Mouse (Mus musculus) lung, embryonic 15.5 days (tissue): ENCODE data around the gene Trpc1. TPM values are rescaled to one million over a fixed set of nuclear protein-coding genes. Genes with fewer than 3 reads are reported as not detected.
A peak's percentile ranks its signal among the peaks of the same experiment; 100 is the strongest.

ENCODE experiments used
- ATAC-seq: fragments of 200-750 bp; cut with Nextera tagmentation; 2 replicates; pipeline ENCODE4 v1.8.0; 2017; ENCODE audit warnings: moderate number of reproducible peaks, borderline replicate concordance; ENCODE audit not compliant: low FRiP score, low TSS enrichment; ENCODE audit errors: extremely low read depth
- H3K27ac ChIP-seq: fragments of 300-500 bp; sonication (generic); 2 replicates; pipeline ENCODE4 v1.5.1; 2015; ENCODE audit warnings: moderate library complexity, mild to moderate bottlenecking, inconsistent platforms
- H3K27me3 ChIP-seq: fragments of 300-500 bp; sonication (generic); 2 replicates; pipeline ENCODE4 v1.6.1; 2015; ENCODE audit warnings: inconsistent platforms
- H3K36me3 ChIP-seq: fragments of 300-500 bp; sonication (generic); 2 replicates; pipeline ENCODE4 v1.6.1; 2015; ENCODE audit warnings: inconsistent platforms
- H3K4me1 ChIP-seq: fragments of 300-500 bp; sonication (generic); 2 replicates; pipeline ENCODE4 v1.6.1; 2015; ENCODE audit warnings: inconsistent platforms
- H3K4me2 ChIP-seq: fragments of 300-500 bp; sonication (generic); 2 replicates; pipeline ENCODE4 v1.6.1; 2015; ENCODE audit warnings: inconsistent platforms, mild to moderate bottlenecking, moderate library complexity
- H3K4me3 ChIP-seq: fragments of 300-500 bp; sonication (generic); 2 replicates; pipeline ENCODE4 v1.5.1; 2015; ENCODE audit warnings: mild to moderate bottlenecking, inconsistent platforms
- H3K9ac ChIP-seq: fragments of 300-500 bp; sonication (generic); 2 replicates; pipeline ENCODE4 v1.6.1; 2015; ENCODE audit warnings: inconsistent platforms
- H3K9me3 ChIP-seq: fragments of 300-500 bp; sonication (generic); 2 replicates; pipeline ENCODE4 v1.6.1; 2016; ENCODE audit warnings: inconsistent platforms
- WGBS: fragments of 180-500 bp; shearing (Covaris S2); methylation state at CpG from one replicate; pipeline ENCODE4 v1.1.7; 2015; 5-methylcytosine and 5-hydroxymethylcytosine counted together
- polyA plus RNA-seq: library from polyadenylated mRNA; unstranded; fragments of >200 nt; fragmentation: Nextera tagmentation; extraction: Ambion mirVana; gene quantifications from 2 replicates; pipeline ENCODE4 v1.2.1, GENCODE M21; 2015

Trpc1 gene
- polyA plus RNA-seq: 3.4 and 3.9 TPM in 2 replicates

DNA sequence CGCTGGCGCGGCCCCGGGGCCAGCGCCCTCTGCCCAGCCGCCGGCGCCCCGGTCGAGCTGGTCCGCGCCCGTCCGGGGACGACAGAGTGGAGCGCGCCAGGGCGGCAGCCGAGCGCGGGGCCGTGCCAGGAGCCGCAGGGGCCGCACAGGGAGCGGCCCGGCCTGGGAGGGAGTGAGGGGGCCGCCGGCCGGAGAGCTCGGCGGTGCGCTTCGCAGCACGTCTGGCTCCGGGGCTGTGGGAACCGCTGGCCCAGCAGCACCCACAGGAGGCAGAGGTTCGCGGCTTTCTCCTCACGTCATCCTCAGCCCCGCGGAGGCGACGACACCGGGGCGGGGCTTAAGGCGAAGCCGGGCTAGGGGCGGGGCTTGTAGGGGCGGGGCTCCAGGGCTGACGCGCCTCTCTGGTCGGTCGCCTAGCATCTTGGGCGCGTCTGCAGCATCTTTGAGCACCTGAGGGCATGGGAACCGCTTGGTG lies at the start of gene Trpc1:
Trpc1 (minus strand) TSS at position 339 of the 475 bp plus-strand sequence.
- peak within 1 kb of the TSS; percentile 62 for H3K9ac ChIP-seq
- H3K4me2 ChIP-seq: peak within 1 kb of the TSS; percentile 95
- peak; percentile 95 for ATAC-seq
- under 1% methylated on average over 55 of the region's 56 CpGs for WGBS
- H3K4me1 ChIP-seq: peaks cover 18% of the 10 kb centered on the region; the same call in 1 of the 2 replicates
- no peaks in the 10 kb centered on the region for H3K9me3 ChIP-seq
- H3K27me3 ChIP-seq: peaks cover 21% of the 10 kb centered on the region; the same call in 1 of the 2 replicates
- 0 out of 2 replicates have a peak within 1 kb of the TSS, but pooled peaks have one; percentile 54 for H3K27ac ChIP-seq
- H3K36me3 ChIP-seq: no peaks in the 10 kb centered on the region
- peak within 1 kb of the TSS; percentile 84 for H3K4me3 ChIP-seq

- Histone ChIP-seq H3K27me3 (no peaks in the 10 kb centered on the region), H3K9ac (no peak overlapping the region), H3K36me3 (no peaks in the 10 kb centered on the region), H3K27ac (no peak overlapping the region), H3K4me1 (no peaks in the 10 kb centered on the region), H3K9me3 (no peaks in the 10 kb centered on the region), H3K4me3 (no peak overlapping the region), H3K4me2 (no peak overlapping the region)
- ATAC-seq: no peak
- 84% methylated on average over 2 of the region's 2 CpGs for WGBS
Measured at GRCm38 (mm10) chr9:95796323-95796722, 46.1 kb upstream of the Trpc1 start.

DNA sequence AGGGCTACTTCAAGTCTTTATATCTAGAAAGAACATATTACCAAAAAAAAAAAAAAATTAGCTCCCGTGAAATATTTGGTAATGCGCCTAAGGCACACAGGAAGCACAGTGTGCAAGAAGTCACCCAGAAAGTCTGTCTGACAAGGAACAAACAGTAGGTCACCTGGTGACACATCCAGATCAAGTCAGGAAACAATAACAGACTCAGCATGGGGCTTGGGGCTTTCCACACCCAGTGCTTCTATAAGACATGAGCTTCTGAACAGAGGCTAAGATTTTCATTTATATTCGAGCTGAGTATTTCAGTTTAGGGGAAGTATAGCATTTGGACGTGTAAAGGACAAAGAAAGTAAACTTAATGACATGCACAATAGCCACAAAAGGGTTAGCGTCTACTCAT lies 45.7 kb upstream of the Trpc1 start:
- Histone ChIP-seq H3K9me3 (no peaks in the 10 kb centered on the region), H3K4me3 (no peak overlapping the region), H3K36me3 (no peaks in the 10 kb centered on the region), H3K27ac (no peak overlapping the region), H3K4me1 (no peaks in the 10 kb centered on the region), H3K9ac (no peak overlapping the region), H3K27me3 (no peaks in the 10 kb centered on the region), H3K4me2 (no peak overlapping the region)
- ATAC-seq: no peak
- 78% methylated on average over 5 of the region's 5 CpGs for WGBS

DNA sequence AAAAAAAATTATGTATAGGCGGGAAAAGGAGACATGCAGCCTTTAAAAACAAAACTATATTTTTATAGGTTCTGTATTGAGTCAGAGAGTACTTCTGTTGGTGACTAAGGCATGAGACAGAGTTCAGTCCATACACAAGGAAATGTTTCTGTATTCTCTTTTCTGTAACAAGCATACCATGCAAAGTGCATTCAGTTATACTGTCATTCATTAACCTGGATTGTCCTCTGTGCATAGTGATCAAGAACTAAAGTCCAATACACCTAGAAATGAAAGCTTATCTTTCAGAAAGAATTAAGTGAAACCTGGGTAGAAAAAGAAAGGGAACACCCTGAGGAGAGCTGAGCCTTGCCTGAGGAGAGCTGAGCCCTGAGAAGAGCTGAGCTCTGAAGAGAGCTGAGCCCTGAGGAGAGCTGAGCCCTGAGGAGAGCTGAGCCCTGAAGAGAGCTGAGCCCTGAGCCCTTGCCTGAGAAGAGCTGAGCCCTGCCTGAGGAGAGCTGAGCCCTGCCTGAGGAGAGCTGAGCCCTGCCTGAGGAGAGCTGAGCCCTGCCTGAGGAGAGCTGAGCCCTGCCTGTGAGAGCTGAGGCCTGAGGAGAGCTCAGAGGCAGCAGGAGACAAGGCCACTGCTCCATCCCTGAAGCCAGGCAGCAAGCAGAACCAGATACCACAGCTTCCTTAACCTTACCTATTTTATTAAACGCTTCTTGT lies 45.1 kb upstream of the Trpc1 start:
- Histone ChIP-seq H3K9me3 (no peaks in the 10 kb centered on the region), H3K4me1 (no peaks in the 10 kb centered on the region), H3K4me3 (no peak overlapping the region), H3K27me3 (no peaks in the 10 kb centered on the region), H3K27ac (no peak overlapping the region), H3K36me3 (no peaks in the 10 kb centered on the region), H3K9ac (no peak overlapping the region), H3K4me2 (no peak overlapping the region)
- 85% methylated on average over 2 of the region's 2 CpGs for WGBS
- no peak for ATAC-seq

GRCm38 (mm10) chr9:95793986-95794744 lies 44.0 kb upstream of the Trpc1 start:
- WGBS: 72% methylated on average over 15 of the region's 15 CpGs
- no peak for ATAC-seq

GRCm38 (mm10) chr9:95784888-95785511 lies 34.8 kb upstream of the Trpc1 start:
- Histone ChIP-seq H3K36me3 (no peaks in the 10 kb centered on the region), H3K4me2 (no peak overlapping the region), H3K4me1 (no peaks in the 10 kb centered on the region), H3K27ac (no peak overlapping the region), H3K9ac (no peak overlapping the region), H3K4me3 (no peak overlapping the region), H3K9me3 (no peaks in the 10 kb centered on the region), H3K27me3 (no peaks in the 10 kb centered on the region)
- whole genome bisulfite sequencing: 79% methylated on average over 16 of the region's 16 CpGs
- ATAC-seq: no peak

More at GRCm38 (mm10) chr9:95793986-95794744, 44.0 kb upstream of the Trpc1 start:
- no peak overlapping the region for H3K4me3 ChIP-seq
- H3K27me3 ChIP-seq: no peaks in the 10 kb centered on the region
- H3K4me1 ChIP-seq: no peaks in the 10 kb centered on the region
- H3K4me2 ChIP-seq: no peak overlapping the region
- no peak overlapping the region for H3K27ac ChIP-seq
- H3K9ac ChIP-seq: no peak overlapping the region
- no peaks in the 10 kb centered on the region for H3K36me3 ChIP-seq
- no peaks in the 10 kb centered on the region for H3K9me3 ChIP-seq

GRCm38 (mm10) chr9:95783646-95784293 lies 33.6 kb upstream of the Trpc1 start:
- 69% methylated on average over 17 of the region's 17 CpGs for WGBS
- H3K27me3 ChIP-seq: no peaks in the 10 kb centered on the region
- no peak overlapping the region for H3K27ac ChIP-seq
- no peaks in the 10 kb centered on the region for H3K36me3 ChIP-seq
- ATAC-seq: no peak
- H3K4me1 ChIP-seq: no peaks in the 10 kb centered on the region
- H3K4me3 ChIP-seq: no peak overlapping the region
- H3K9me3 ChIP-seq: no peaks in the 10 kb centered on the region
- H3K9ac ChIP-seq: no peak overlapping the region
- no peak overlapping the region for H3K4me2 ChIP-seq

DNA sequence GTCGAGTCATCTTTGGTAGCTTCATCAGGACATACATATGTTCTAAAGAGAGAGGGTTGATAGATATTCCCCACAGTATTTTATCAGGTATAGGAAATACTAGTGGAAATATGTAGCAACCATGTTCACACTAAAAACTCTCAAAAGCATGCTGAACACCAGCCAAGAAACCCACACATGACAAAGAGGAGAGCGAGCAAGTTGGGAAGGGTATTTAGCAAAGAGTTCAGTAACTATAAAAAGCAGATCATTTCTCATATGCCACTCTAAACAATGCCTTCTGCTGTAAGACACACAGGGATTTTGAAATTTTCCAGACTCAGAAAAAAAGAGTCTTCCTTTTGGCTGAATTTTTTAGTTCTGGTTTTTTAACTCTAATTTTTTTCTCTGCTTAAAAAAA lies 21.5 kb upstream of the Trpc1 start:
- H3K9ac ChIP-seq: no peak overlapping the region
- WGBS: 43% methylated on average over 2 of the region's 2 CpGs
- no peaks in the 10 kb centered on the region for H3K4me1 ChIP-seq
- no peak overlapping the region for H3K4me2 ChIP-seq
- H3K27me3 ChIP-seq: no peaks in the 10 kb centered on the region
- no peaks in the 10 kb centered on the region for H3K9me3 ChIP-seq
- no peak for ATAC-seq
- no peak overlapping the region for H3K27ac ChIP-seq
- H3K36me3 ChIP-seq: no peaks in the 10 kb centered on the region
- H3K4me3 ChIP-seq: no peak overlapping the region

- H3K27me3 ChIP-seq: no peaks in the 10 kb centered on the region
- no peaks in the 10 kb centered on the region for H3K4me1 ChIP-seq
- no peak overlapping the region for H3K9ac ChIP-seq
- H3K36me3 ChIP-seq: no peaks in the 10 kb centered on the region
- H3K27ac ChIP-seq: no peak overlapping the region
- H3K4me2 ChIP-seq: no peak overlapping the region
- H3K9me3 ChIP-seq: no peaks in the 10 kb centered on the region
- no peak for ATAC-seq
- H3K4me3 ChIP-seq: no peak overlapping the region
- 55% methylated on average over 4 of the region's 4 CpGs for WGBS
Measured at GRCm38 (mm10) chr9:95763218-95763617, 13.0 kb upstream of the Trpc1 start.

DNA sequence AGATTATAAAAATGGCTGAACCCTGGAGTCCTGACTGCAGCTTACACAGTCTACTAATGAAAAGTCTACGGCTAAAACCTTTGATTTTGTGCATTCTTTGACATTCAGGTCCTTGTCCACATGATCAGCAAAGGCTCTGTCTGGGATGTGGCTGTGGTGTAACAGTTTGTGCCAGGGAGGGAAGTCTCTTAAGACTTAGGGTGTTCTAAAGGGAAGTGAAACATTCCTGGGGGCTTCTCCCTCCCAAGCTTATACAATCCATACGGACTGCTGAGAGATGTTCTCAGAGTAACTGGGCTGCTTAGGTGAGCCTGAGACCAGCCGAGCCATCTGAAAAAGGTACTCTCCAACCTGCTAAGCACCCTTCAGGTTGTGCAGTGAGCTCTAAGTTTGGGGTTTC lies 12.1 kb upstream of the Trpc1 start:
- WGBS: 94% methylated on average over 3 of the region's 3 CpGs
- Histone ChIP-seq H3K27me3 (no peaks in the 10 kb centered on the region), H3K4me1 (no peaks in the 10 kb centered on the region), H3K4me2 (no peak overlapping the region), H3K9me3 (no peaks in the 10 kb centered on the region), H3K4me3 (no peak overlapping the region), H3K9ac (no peak overlapping the region), H3K36me3 (no peaks in the 10 kb centered on the region), H3K27ac (no peak overlapping the region)
- ATAC-seq: no peak

DNA sequence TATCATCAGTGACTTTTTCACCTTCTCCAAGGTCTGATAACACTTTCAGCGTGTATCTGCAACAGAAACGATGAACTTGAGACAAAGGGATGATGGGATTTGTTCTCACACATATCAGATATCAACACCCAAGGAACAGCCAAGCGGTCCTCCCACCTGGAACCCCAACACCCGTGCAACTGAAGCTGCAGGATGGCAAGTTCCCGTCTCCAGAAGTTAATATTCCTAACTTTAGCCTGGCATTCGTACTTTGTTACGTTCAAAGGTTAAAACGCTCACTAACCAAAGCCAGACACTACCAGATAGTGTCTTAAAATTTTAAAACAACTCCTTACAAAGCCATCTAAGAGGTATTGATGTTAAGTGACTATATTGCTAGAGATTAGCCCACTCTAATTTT lies 11.2 kb upstream of the Trpc1 start:
- 81% methylated on average over 8 of the region's 8 CpGs for WGBS
- no peaks in the 10 kb centered on the region for H3K9me3 ChIP-seq
- no peak overlapping the region for H3K9ac ChIP-seq
- no peaks in the 10 kb centered on the region for H3K4me1 ChIP-seq
- no peak overlapping the region for H3K4me2 ChIP-seq
- H3K27ac ChIP-seq: no peak overlapping the region
- H3K4me3 ChIP-seq: no peak overlapping the region
- no peak for ATAC-seq
- H3K36me3 ChIP-seq: no peaks in the 10 kb centered on the region
- no peaks in the 10 kb centered on the region for H3K27me3 ChIP-seq
